Mouse (Mus musculus) small intestine, adult 2 months (tissue): ENCODE data around the gene Plekhb2.

ENCODE experiments used
- CTCF ChIP-seq: fragments of 200-500 bp; IDR thresholded peaks from 2 replicates; pipeline ENCODE4 v1.5.1; 2012; ENCODE audit warnings: low read depth, mild to moderate bottlenecking, control low read depth, inconsistent platforms, low read length, moderate library complexity, mixed read lengths; ENCODE audit not compliant: insufficient replicate concordance, insufficient read length; ENCODE audit errors: extremely low read depth
- POLR2A ChIP-seq: fragments of 200-500 bp; IDR thresholded peaks from 2 replicates; pipeline ENCODE4 v1.6.1; 2012; ENCODE audit warnings: low read depth, mild to moderate bottlenecking, control low read depth, inconsistent platforms, low read length, moderate library complexity

DNA sequence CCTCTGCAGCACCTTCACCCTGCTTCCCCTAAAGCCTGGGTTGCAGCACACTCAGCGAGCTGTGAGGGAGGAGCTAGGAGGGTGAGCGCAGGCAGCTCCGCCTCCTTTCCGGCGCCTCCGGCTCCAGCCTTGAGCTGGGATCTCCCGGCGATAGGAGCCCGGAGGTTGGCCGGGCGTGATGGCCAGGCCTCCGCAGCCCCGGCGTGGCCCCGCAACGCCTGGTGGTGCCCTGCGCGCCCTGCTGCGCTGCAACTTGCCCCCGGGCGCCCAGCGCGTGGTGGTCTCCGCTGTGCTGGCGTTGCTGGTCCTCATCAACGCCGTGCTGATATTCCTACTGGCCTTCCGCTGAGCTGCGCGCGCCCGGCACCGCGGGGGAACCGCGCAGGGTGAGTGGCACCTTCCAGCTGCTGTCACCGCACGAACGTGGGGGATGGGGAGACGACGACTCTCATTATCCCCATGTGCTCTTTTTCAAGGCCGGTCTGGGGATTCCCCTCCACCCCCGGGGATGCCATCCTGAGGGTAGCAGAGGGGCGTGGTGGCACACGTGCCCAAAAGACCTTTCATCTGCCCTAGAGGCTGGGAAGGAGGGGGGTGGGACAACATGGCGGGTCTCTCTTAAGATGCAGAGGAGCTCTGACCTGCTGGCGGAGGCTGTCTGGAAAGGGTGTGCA is 48.0 kb upstream of the Plekhb2 start:
- TF ChIP-seq CTCF, result no peak
- TF ChIP-seq POLR2A, result peak; percentile 20; the same call in 1 of the 2 replicates
